Mouse (Mus musculus): ENCODE results near the gene Pdk2. TPM values are rescaled to one million over a fixed set of nuclear protein-coding genes. Genes with fewer than 3 reads are reported as not detected.

The Pdk2 gene
- polyA plus RNA-seq, 1 experiment from 2014 or later: 33.7 TPM

GRCm38 (mm10) chr11:94990749-94991577 is 50.2 kb downstream of the Pdk2 start, which contains the start of gene Ppp1r9b:
Gene Ppp1r9b (plus strand): TSS chr11:94991035.
- Histone ChIP-seq H3K27me3 (no peaks in the 10 kb centered on the region), H3K9ac (peak within 1 kb of the TSS; percentile 93), H3K4me2 (peak within 1 kb of the TSS; percentile 99), H3K27ac (peak within 1 kb of the TSS; percentile 96), H3K4me3 (peak within 1 kb of the TSS; percentile 91), H3K9me3 (no peaks in the 10 kb centered on the region), H3K36me3 (no peaks in the 10 kb centered on the region), H3K4me1 (peaks cover 77% of the 10 kb centered on the region)
- under 1% methylated on average over 55 of the region's 69 CpGs for whole genome bisulfite sequencing
- ATAC-seq (ENCODE audit: insufficient number of reproducible peaks, insufficient read depth, low FRiP score, low TSS enrichment, low read depth): peak; percentile 76

GRCm38 (mm10) chr11:94990102-94990748 is 50.9 kb downstream of the Pdk2 start:
- no peak for ATAC-seq (ENCODE audit: insufficient number of reproducible peaks, insufficient read depth, low FRiP score, low TSS enrichment, low read depth)
- whole genome bisulfite sequencing: 45% methylated on average over 6 of the region's 6 CpGs

GRCm38 (mm10) chr11:94989562-94990017 is 51.6 kb downstream of the Pdk2 start:
- Histone ChIP-seq H3K27ac (peak overlapping the region; percentile 96), H3K9me3 (no peaks in the 10 kb centered on the region), H3K4me3 (peak overlapping the region; percentile 91), H3K4me2 (peak overlapping the region; percentile 99), H3K4me1 (peaks cover 71% of the 10 kb centered on the region), H3K27me3 (no peaks in the 10 kb centered on the region), H3K9ac (peak overlapping the region; percentile 71), H3K36me3 (no peaks in the 10 kb centered on the region)
- WGBS: 0% methylated on average over 12 of the region's 12 CpGs
- peak; percentile 53; the same call in 1 of the 2 replicates for ATAC-seq (ENCODE audit: insufficient number of reproducible peaks, insufficient read depth, low FRiP score, low TSS enrichment, low read depth)

More at GRCm38 (mm10) chr11:94990102-94990748, 50.9 kb downstream of the Pdk2 start:
- Histone ChIP-seq H3K9ac (peak overlapping the region; percentile 93), H3K4me2 (peak overlapping the region; percentile 99), H3K9me3 (no peaks in the 10 kb centered on the region), H3K36me3 (no peaks in the 10 kb centered on the region), H3K4me1 (peaks cover 72% of the 10 kb centered on the region), H3K27me3 (no peaks in the 10 kb centered on the region), H3K4me3 (peak overlapping the region; percentile 91), H3K27ac (peak overlapping the region; percentile 96)

GRCm38 (mm10) chr11:94988780-94989561 is 52.2 kb downstream of the Pdk2 start:
- WGBS: 14% methylated on average over 10 of the region's 10 CpGs
- H3K4me1 ChIP-seq: peaks cover 65% of the 10 kb centered on the region
- no peaks in the 10 kb centered on the region for H3K9me3 ChIP-seq
- no peak for ATAC-seq (ENCODE audit: insufficient number of reproducible peaks, insufficient read depth, low FRiP score, low TSS enrichment, low read depth)
- H3K4me2 ChIP-seq: peak overlapping the region; percentile 99
- H3K27ac ChIP-seq: peak overlapping the region; percentile 96
- no peaks in the 10 kb centered on the region for H3K36me3 ChIP-seq
- H3K4me3 ChIP-seq: peak overlapping the region; percentile 91
- peak overlapping the region; percentile 71 for H3K9ac ChIP-seq
- H3K27me3 ChIP-seq: no peaks in the 10 kb centered on the region

- WGBS: 65% methylated on average over 8 of the region's 8 CpGs
- H3K36me3 ChIP-seq: no peaks in the 10 kb centered on the region
- H3K4me3 ChIP-seq: no peak overlapping the region
- no peak overlapping the region for H3K9ac ChIP-seq
- H3K9me3 ChIP-seq: no peaks in the 10 kb centered on the region
- no peak overlapping the region for H3K27ac ChIP-seq
- H3K27me3 ChIP-seq: no peaks in the 10 kb centered on the region
- H3K4me1 ChIP-seq: peaks cover 54% of the 10 kb centered on the region
- H3K4me2 ChIP-seq: no peak overlapping the region
- ATAC-seq (ENCODE audit: insufficient number of reproducible peaks, insufficient read depth, low FRiP score, low TSS enrichment, low read depth): no peak
Measured at GRCm38 (mm10) chr11:94987851-94988250, 53.3 kb downstream of the Pdk2 start.

- H3K4me2 ChIP-seq: no peak overlapping the region
- H3K27ac ChIP-seq: no peak overlapping the region
- H3K36me3 ChIP-seq: no peaks in the 10 kb centered on the region
- WGBS: 39% methylated on average over 6 of the region's 6 CpGs
- H3K9ac ChIP-seq: no peak overlapping the region
- no peak for ATAC-seq (ENCODE audit: insufficient number of reproducible peaks, insufficient read depth, low FRiP score, low TSS enrichment, low read depth)
- no peaks in the 10 kb centered on the region for H3K27me3 ChIP-seq
- H3K9me3 ChIP-seq: no peaks in the 10 kb centered on the region
- H3K4me1 ChIP-seq: peaks cover 49% of the 10 kb centered on the region
- no peak overlapping the region for H3K4me3 ChIP-seq
Measured at GRCm38 (mm10) chr11:94987341-94987740, 53.8 kb downstream of the Pdk2 start.

GRCm38 (mm10) chr11:94986435-94986834 is 54.7 kb downstream of the Pdk2 start:
- Histone ChIP-seq H3K4me1 (peaks cover 43% of the 10 kb centered on the region), H3K9ac (no peak overlapping the region), H3K27me3 (no peaks in the 10 kb centered on the region), H3K4me2 (no peak overlapping the region), H3K36me3 (no peaks in the 10 kb centered on the region), H3K9me3 (no peaks in the 10 kb centered on the region), H3K4me3 (no peak overlapping the region), H3K27ac (no peak overlapping the region)
- WGBS: 54% methylated on average over 2 of the region's 2 CpGs
- ATAC-seq (ENCODE audit: insufficient number of reproducible peaks, insufficient read depth, low FRiP score, low TSS enrichment, low read depth): no peak

- H3K27ac ChIP-seq: no peak overlapping the region
- WGBS: 69% methylated on average over 5 of the region's 5 CpGs
- peaks cover 43% of the 10 kb centered on the region for H3K4me1 ChIP-seq
- no peaks in the 10 kb centered on the region for H3K36me3 ChIP-seq
- ATAC-seq (ENCODE audit: insufficient number of reproducible peaks, insufficient read depth, low FRiP score, low TSS enrichment, low read depth): no peak
- no peak overlapping the region for H3K4me3 ChIP-seq
- H3K9ac ChIP-seq: no peak overlapping the region
- no peaks in the 10 kb centered on the region for H3K27me3 ChIP-seq
- no peaks in the 10 kb centered on the region for H3K9me3 ChIP-seq
- no peak overlapping the region for H3K4me2 ChIP-seq
Measured at GRCm38 (mm10) chr11:94985822-94986221, 55.3 kb downstream of the Pdk2 start.

- no peak overlapping the region for H3K27ac ChIP-seq
- peaks cover 38% of the 10 kb centered on the region for H3K4me1 ChIP-seq
- H3K4me2 ChIP-seq: no peak overlapping the region
- H3K4me3 ChIP-seq: no peak overlapping the region
- H3K27me3 ChIP-seq: no peaks in the 10 kb centered on the region
- 40% methylated on average over 1 of the region's 1 CpGs for WGBS
- H3K9ac ChIP-seq: no peak overlapping the region
- ATAC-seq (ENCODE audit: insufficient number of reproducible peaks, insufficient read depth, low FRiP score, low TSS enrichment, low read depth): no peak
- H3K9me3 ChIP-seq: no peaks in the 10 kb centered on the region
- H3K36me3 ChIP-seq: no peaks in the 10 kb centered on the region
Measured at GRCm38 (mm10) chr11:94985140-94985539, 56.0 kb downstream of the Pdk2 start.

- 79% methylated on average over 11 of the region's 11 CpGs for WGBS
- 0 out of 2 replicates have a peak, but pooled peaks have one; percentile 18 for ATAC-seq (ENCODE audit: insufficient number of reproducible peaks, insufficient read depth, low FRiP score, low TSS enrichment, low read depth)
- H3K36me3 ChIP-seq: no peaks in the 10 kb centered on the region
- peak overlapping the region; percentile 55; the same call in 1 of the 2 replicates for H3K9ac ChIP-seq
- H3K27ac ChIP-seq: no peak overlapping the region
- peaks cover 13% of the 10 kb centered on the region for H3K4me1 ChIP-seq
- peak overlapping the region; percentile 34 for H3K4me3 ChIP-seq
- no peaks in the 10 kb centered on the region for H3K9me3 ChIP-seq
- peak overlapping the region; percentile 59 for H3K4me2 ChIP-seq
- no peaks in the 10 kb centered on the region for H3K27me3 ChIP-seq
Measured at GRCm38 (mm10) chr11:94979462-94980179, 61.5 kb downstream of the Pdk2 start.

Measured in embryonic facial prominence, embryonic 13.5 days (tissue).